Mouse (Mus musculus) MEL (cell line): ENCODE measurements around the gene Zc3h13.

Experiments used
- CTCF ChIP-seq, 3 experiments: IDR thresholded peaks in 2 of 3; conservative IDR thresholded peaks in 1 of 3; 2 replicates each; pipeline ENCODE4 v1.5.1; 2011 to 2012; ENCODE audit warnings: low read length in 3 of 3, low read depth in 2 of 3, mild to moderate bottlenecking in 2 of 3, improper control_type of control experiment in 1 of 3, inconsistent platforms in 1 of 3, mixed read lengths in 1 of 3, moderate library complexity in 1 of 3; ENCODE audit not compliant: control insufficient read depth in 1 of 3, insufficient read depth in 1 of 3, poor library complexity in 1 of 3, severe bottlenecking in 1 of 3
- EP300 ChIP-seq, 2 experiments: IDR thresholded peaks; 2 replicates each; pipeline ENCODE4 v1.6.1; 2011; ENCODE audit warnings: improper control_type of control experiment in 2 of 2, low read length in 2 of 2, low read depth in 1 of 2, mild to moderate bottlenecking in 1 of 2
- GABPA ChIP-seq: IDR thresholded peaks from 2 replicates; pipeline ENCODE4 v1.6.1; 2012; ENCODE audit warnings: low read depth, mild to moderate bottlenecking, inconsistent platforms, low read length, improper control_type of control experiment, moderate library complexity
- GATA1 ChIP-seq: IDR thresholded peaks from 2 replicates; pipeline ENCODE4 v1.6.1; 2011; ENCODE audit warnings: low read depth, low read length, improper control_type of control experiment
- NRF1 ChIP-seq: IDR thresholded peaks from 2 replicates; pipeline ENCODE4 v1.6.1; 2014; ENCODE audit warnings: low read depth, mild to moderate bottlenecking, inconsistent platforms, low read length, improper control_type of control experiment, moderate library complexity; ENCODE audit not compliant: poor library complexity, insufficient read depth, severe bottlenecking
- POLR2AphosphoS2 ChIP-seq: IDR thresholded peaks from 2 replicates; pipeline ENCODE4 v1.6.1; 2011; ENCODE audit warnings: low read length, improper control_type of control experiment
- SIN3A ChIP-seq: IDR thresholded peaks from 2 replicates; pipeline ENCODE4 v1.6.1; 2012; ENCODE audit warnings: low read length, improper control_type of control experiment, inconsistent platforms
- TCF12 ChIP-seq: IDR thresholded peaks from 2 replicates; pipeline ENCODE4 v1.6.1; 2014; ENCODE audit warnings: low read depth, mild to moderate bottlenecking, inconsistent platforms, low read length, improper control_type of control experiment, moderate library complexity
- USF1 ChIP-seq: IDR thresholded peaks from 2 replicates; pipeline ENCODE4 v1.6.1; 2014; ENCODE audit warnings: low read depth, mild to moderate bottlenecking, inconsistent platforms, low read length, improper control_type of control experiment, moderate library complexity

GRCm38 (mm10) chr14:75337884-75338283 lies 53.7 kb downstream of the Zc3h13 start:
- no peak for TF ChIP-seq CTCF (IDR thresholded peaks at IDR 0.05 in 2 of 3, conservative IDR thresholded peaks at IDR 0.05 in 1 of 3; ENCODE audit: control insufficient read depth in 1 of 3, insufficient read depth in 1 of 3, low read depth in 2 of 3, low read length in 3 of 3, poor library complexity in 1 of 3, severe bottlenecking in 1 of 3)
- TF ChIP-seq EP300 (IDR thresholded peaks at IDR 0.05; ENCODE audit: low read depth in 1 of 2, low read length in 2 of 2): no peak
- no peak for TF ChIP-seq GATA1
- no peak for TF ChIP-seq NRF1
- no peak for TF ChIP-seq USF1
- no peak for TF ChIP-seq SIN3A
- no peak for TF ChIP-seq POLR2AphosphoS2
- no peak for TF ChIP-seq GABPA
- no peak for TF ChIP-seq TCF12
